Mouse (Mus musculus): ENCODE data around the gene Rpl3. TPM values are rescaled to one million over a fixed set of nuclear protein-coding genes. Genes with fewer than 3 reads are reported as not detected.

The Rpl3 gene
- total and polyA plus RNA-seq, 2 experiments from 2014 or later = 500 to 511 TPM

- no peak for TF ChIP-seq CTCF (IDR thresholded peaks at IDR 0.05)
- H3K4me1 ChIP-seq (ENCODE audit: insufficient read depth, low read length) = peaks cover 11% of the 10 kb centered on the region
- peaks cover 3% of the 10 kb centered on the region; the same call in 1 of the 2 replicates for H3K36me3 ChIP-seq (ENCODE audit: insufficient read depth, low read length)
- no peak overlapping the region for H3K4me2 ChIP-seq (ENCODE audit: low read depth, low read length, poor library complexity, severe bottlenecking)
- H3K4me3 ChIP-seq (ENCODE audit: low read depth, low read length) = no peak overlapping the region
- DNase-seq (ENCODE audit: low spot score) (no peak), ATAC-seq (ENCODE audit: low FRiP score) (no peak)
- H3K27ac ChIP-seq (ENCODE audit: low read depth, low read length) = no peak overlapping the region
- WGBS = 60% methylated on average over 10 of the region's 10 CpGs
- no peaks in the 10 kb centered on the region for H3K9me3 ChIP-seq (ENCODE audit: low read length)
- H3K27me3 ChIP-seq (ENCODE audit: insufficient read depth, low read length) = no peaks in the 10 kb centered on the region
- H3K9ac ChIP-seq (replicated peaks; ENCODE audit: low read length, poor library complexity, severe bottlenecking) = no peak overlapping the region
Measured at GRCm38 (mm10) chr15:80096406-80096805, 4.7 kb upstream of the Rpl3 start.

GRCm38 (mm10) chr15:80095596-80095995 is 3.9 kb upstream of the Rpl3 start:
- no peak overlapping the region for H3K4me2 ChIP-seq (ENCODE audit: low read depth, low read length, poor library complexity, severe bottlenecking)
- no peak overlapping the region for H3K9ac ChIP-seq (replicated peaks; ENCODE audit: low read length, poor library complexity, severe bottlenecking)
- no peak overlapping the region for H3K4me3 ChIP-seq (ENCODE audit: low read depth, low read length)
- peaks cover 11% of the 10 kb centered on the region for H3K4me1 ChIP-seq (ENCODE audit: insufficient read depth, low read length)
- no peaks in the 10 kb centered on the region for H3K9me3 ChIP-seq (ENCODE audit: low read length)
- DNase-seq (ENCODE audit: low spot score) (no peak), ATAC-seq (ENCODE audit: low FRiP score) (no peak)
- 73% methylated on average over 1 of the region's 1 CpGs for WGBS
- TF ChIP-seq CTCF (IDR thresholded peaks at IDR 0.05) = no peak
- H3K27me3 ChIP-seq (ENCODE audit: insufficient read depth, low read length) = no peaks in the 10 kb centered on the region
- H3K27ac ChIP-seq (ENCODE audit: low read depth, low read length) = no peak overlapping the region
- H3K36me3 ChIP-seq (ENCODE audit: insufficient read depth, low read length) = no peaks in the 10 kb centered on the region

GRCm38 (mm10) chr15:80094201-80094600 is 2.5 kb upstream of the Rpl3 start:
- Histone ChIP-seq H3K4me3 (ENCODE audit: low read depth, low read length) (no peak overlapping the region), H3K27me3 (ENCODE audit: insufficient read depth, low read length) (no peaks in the 10 kb centered on the region), H3K27ac (ENCODE audit: low read depth, low read length) (no peak overlapping the region), H3K9me3 (ENCODE audit: low read length) (no peaks in the 10 kb centered on the region), H3K4me2 (ENCODE audit: low read depth, low read length, poor library complexity, severe bottlenecking) (no peak overlapping the region), H3K9ac (replicated peaks; ENCODE audit: low read length, poor library complexity, severe bottlenecking) (no peak overlapping the region), H3K36me3 (ENCODE audit: insufficient read depth, low read length) (no peaks in the 10 kb centered on the region), H3K4me1 (ENCODE audit: insufficient read depth, low read length) (peaks cover 11% of the 10 kb centered on the region)
- TF ChIP-seq CTCF (IDR thresholded peaks at IDR 0.05) = no peak
- DNase-seq (ENCODE audit: low spot score) (no peak), ATAC-seq (ENCODE audit: low FRiP score) (no peak)
- WGBS = 92% methylated on average over 13 of the region's 13 CpGs

- Histone ChIP-seq H3K9ac (replicated peaks; ENCODE audit: low read length, poor library complexity, severe bottlenecking) (peak overlapping the region; percentile 88), H3K4me1 (ENCODE audit: insufficient read depth, low read length) (peaks cover 9% of the 10 kb centered on the region), H3K36me3 (ENCODE audit: insufficient read depth, low read length) (no peaks in the 10 kb centered on the region), H3K27me3 (ENCODE audit: insufficient read depth, low read length) (no peaks in the 10 kb centered on the region), H3K4me3 (ENCODE audit: low read depth, low read length) (peak overlapping the region; percentile 84), H3K9me3 (ENCODE audit: low read length) (no peaks in the 10 kb centered on the region), H3K27ac (ENCODE audit: low read depth, low read length) (0 out of 2 replicates have a peak overlapping the region, but pooled peaks have one; percentile 77), H3K4me2 (ENCODE audit: low read depth, low read length, poor library complexity, severe bottlenecking) (peak overlapping the region; percentile 75)
- TF ChIP-seq CTCF (IDR thresholded peaks at IDR 0.05) = no peak; the same call in 1 of the 2 replicates
- peak; percentile 31 for DNase-seq (ENCODE audit: low spot score)
- WGBS = 12% methylated on average over 8 of the region's 8 CpGs
- no peak for ATAC-seq (ENCODE audit: low FRiP score)
Measured at GRCm38 (mm10) chr15:80092599-80092998, 931 bp upstream of the Rpl3 start.

- WGBS = 18% methylated on average over 7 of the region's 7 CpGs
- no peak for DNase-seq (ENCODE audit: low spot score)
- H3K4me1 ChIP-seq (ENCODE audit: insufficient read depth, low read length) = peaks cover 3% of the 10 kb centered on the region; the same call in 1 of the 2 replicates
- H3K27ac ChIP-seq (ENCODE audit: low read depth, low read length) = peak overlapping the region; percentile 77
- peak overlapping the region; percentile 88 for H3K9ac ChIP-seq (replicated peaks; ENCODE audit: low read length, poor library complexity, severe bottlenecking)
- no peak for ATAC-seq (ENCODE audit: low FRiP score)
- no peaks in the 10 kb centered on the region for H3K27me3 ChIP-seq (ENCODE audit: insufficient read depth, low read length)
- no peak for TF ChIP-seq CTCF (IDR thresholded peaks at IDR 0.05)
- peak overlapping the region; percentile 84 for H3K4me3 ChIP-seq (ENCODE audit: low read depth, low read length)
- no peaks in the 10 kb centered on the region for H3K36me3 ChIP-seq (ENCODE audit: insufficient read depth, low read length)
- no peaks in the 10 kb centered on the region for H3K9me3 ChIP-seq (ENCODE audit: low read length)
- peak overlapping the region; percentile 75 for H3K4me2 ChIP-seq (ENCODE audit: low read depth, low read length, poor library complexity, severe bottlenecking)
Measured at GRCm38 (mm10) chr15:80092041-80092441, 373 bp upstream of the Rpl3 start.

- H3K27ac ChIP-seq (ENCODE audit: low read depth, low read length) = peak overlapping the region; percentile 77; the same call in 1 of the 2 replicates
- DNase-seq (ENCODE audit: low spot score) = peak; percentile 36
- under 1% methylated on average over 17 of the region's 17 CpGs for WGBS
Measured at GRCm38 (mm10) chr15:80090741-80091120, 937 bp downstream of the Rpl3 start.

More at GRCm38 (mm10) chr15:80090741-80091120, 937 bp downstream of the Rpl3 start:
- Histone ChIP-seq H3K4me2 (ENCODE audit: low read depth, low read length, poor library complexity, severe bottlenecking) (peak overlapping the region; percentile 75), H3K9ac (replicated peaks; ENCODE audit: low read length, poor library complexity, severe bottlenecking) (peak overlapping the region; percentile 88), H3K4me3 (ENCODE audit: low read depth, low read length) (peak overlapping the region; percentile 84), H3K4me1 (ENCODE audit: insufficient read depth, low read length) (0 out of 2 replicates have a peak, but pooled peaks cover 3% of the 10 kb centered on the region), H3K36me3 (ENCODE audit: insufficient read depth, low read length) (no peaks in the 10 kb centered on the region), H3K9me3 (ENCODE audit: low read length) (no peaks in the 10 kb centered on the region), H3K27me3 (ENCODE audit: insufficient read depth, low read length) (no peaks in the 10 kb centered on the region)
- ATAC-seq (ENCODE audit: low FRiP score) = 0 out of 2 replicates have a peak, but pooled peaks have one; percentile 48
- TF ChIP-seq CTCF (IDR thresholded peaks at IDR 0.05) = no peak
